Mouse (Mus musculus) hindbrain, embryonic 10.5 days (tissue): ENCODE measurements around the gene Ofd1. TPM values are rescaled to one million over a fixed set of nuclear protein-coding genes. Genes with fewer than 3 reads are reported as not detected.

Source experiments
- DNase-seq: peaks from one replicate; pipeline ENCODE4 v3.0.0-alpha.2; 2017; ENCODE audit warnings: low spot score
- H3K27ac ChIP-seq: fragments of 300-500 bp; sonication (generic); 2 replicates; pipeline ENCODE4 v1.5.1; 2016; ENCODE audit warnings: mild to moderate bottlenecking, moderate library complexity
- H3K27me3 ChIP-seq: fragments of 300-500 bp; sonication (generic); 2 replicates; pipeline ENCODE4 v1.6.1; 2016; ENCODE audit warnings: mild to moderate bottlenecking; ENCODE audit not compliant: poor library complexity, insufficient read depth, severe bottlenecking
- H3K36me3 ChIP-seq: fragments of 300-500 bp; sonication (generic); 2 replicates; pipeline ENCODE4 v1.6.1; 2016; ENCODE audit warnings: mild to moderate bottlenecking, moderate library complexity
- H3K4me1 ChIP-seq: fragments of 300-500 bp; sonication (generic); replicated peaks from 2 replicates; pipeline ENCODE4 v1.6.1; 2016; ENCODE audit warnings: mild to moderate bottlenecking
- H3K4me3 ChIP-seq: fragments of 300-500 bp; sonication (generic); 2 replicates; pipeline ENCODE4 v1.5.1; 2016; ENCODE audit warnings: mild to moderate bottlenecking, moderate library complexity
- H3K9me3 ChIP-seq: fragments of 300-500 bp; sonication (generic); 2 replicates; pipeline ENCODE4 v1.6.1; 2016; ENCODE audit warnings: mild to moderate bottlenecking, moderate library complexity
- WGBS: fragments of 180-500 bp; shearing (Covaris S2); methylation state at CpG from one replicate; pipeline ENCODE4 v1.1.7; 2016; 5-methylcytosine and 5-hydroxymethylcytosine counted together
- polyA plus RNA-seq: library from polyadenylated mRNA; unstranded; fragments of >200 nt; fragmentation: Nextera tagmentation; extraction: Ambion mirVana; gene quantifications from 2 replicates; pipeline ENCODE4 v1.2.1, GENCODE M21; 2016

Ofd1 gene
- polyA plus RNA-seq, 1 experiment from 2014 or later = 6.2 TPM

DNA sequence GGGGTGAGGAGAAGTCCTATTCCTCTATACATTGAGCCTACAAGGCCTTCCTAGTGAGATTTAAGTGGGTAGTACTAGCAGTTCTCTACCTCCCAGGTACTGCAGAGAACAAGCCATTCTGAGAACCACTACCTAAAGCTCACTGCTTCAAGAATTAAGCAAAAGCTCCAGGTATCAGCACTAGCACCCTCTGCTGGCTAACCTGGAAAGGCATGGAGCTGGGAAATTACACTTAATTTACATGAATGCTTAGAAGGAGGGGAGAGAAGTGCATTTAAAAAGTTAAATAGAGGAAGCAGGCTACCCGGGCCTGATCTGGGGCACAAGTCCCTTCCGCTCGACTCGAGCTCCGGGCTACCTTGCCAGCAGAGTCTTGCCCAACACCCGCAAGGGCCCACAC lies 24.3 kb downstream of the Ofd1 start:
- DNase-seq = peak; percentile 4
- Histone ChIP-seq H3K36me3 (peaks cover 5% of the 10 kb centered on the region; the same call in 1 of the 2 replicates), H3K27ac (no peak overlapping the region), H3K4me3 (no peak overlapping the region), H3K4me1 (no peaks in the 10 kb centered on the region), H3K27me3 (peaks cover 3% of the 10 kb centered on the region; the same call in 1 of the 2 replicates), H3K9me3 (no peaks in the 10 kb centered on the region)
- 87% methylated on average over 6 of the region's 6 CpGs for WGBS

DNA sequence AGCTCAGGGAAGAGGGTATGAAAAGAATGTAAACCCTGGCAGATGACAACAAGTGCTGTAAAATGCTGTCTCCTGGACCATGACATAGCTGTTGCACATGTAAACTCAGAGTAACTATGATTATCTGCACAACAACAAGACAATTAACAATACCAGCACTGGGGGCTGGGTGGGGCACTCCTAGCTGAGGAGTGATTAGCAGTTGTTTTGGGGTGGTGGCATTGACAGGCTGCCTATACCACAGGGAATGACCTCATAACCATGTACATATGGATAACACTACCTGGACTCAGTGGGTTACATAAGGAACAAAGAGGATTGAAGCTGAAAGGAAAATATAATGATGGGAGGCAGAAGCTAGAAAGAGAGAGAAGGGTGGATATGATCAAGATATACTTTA lies 32.6 kb downstream of the Ofd1 start:
- Histone ChIP-seq H3K9me3 (no peaks in the 10 kb centered on the region), H3K27me3 (peaks cover 40% of the 10 kb centered on the region), H3K4me1 (no peaks in the 10 kb centered on the region), H3K27ac (no peak overlapping the region), H3K36me3 (peaks cover 44% of the 10 kb centered on the region), H3K4me3 (no peak overlapping the region)
- no peak for DNase-seq

DNA sequence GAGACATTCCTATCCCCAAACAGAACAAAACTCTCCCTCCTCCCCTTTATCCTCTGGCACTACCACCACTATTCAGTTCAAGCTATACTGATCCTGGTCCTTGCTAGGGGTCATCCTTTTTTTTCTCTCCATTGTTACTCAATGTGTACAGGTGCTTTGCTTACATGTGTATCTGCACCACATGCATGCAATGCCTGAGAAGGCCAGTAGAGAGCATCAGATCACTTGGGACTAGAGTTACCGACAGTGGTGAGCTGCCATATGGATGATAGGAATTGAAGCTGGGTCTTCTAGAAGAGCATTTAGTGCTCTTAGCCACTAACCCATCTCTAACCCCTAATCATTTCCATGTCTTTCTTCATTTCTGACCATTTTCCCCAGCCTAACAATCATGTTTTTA lies 46.8 kb downstream of the Ofd1 start:
- H3K36me3 ChIP-seq = peaks cover 12% of the 10 kb centered on the region
- no peak overlapping the region for H3K27ac ChIP-seq
- H3K9me3 ChIP-seq = no peaks in the 10 kb centered on the region
- no peaks in the 10 kb centered on the region for H3K4me1 ChIP-seq
- WGBS = 79% methylated on average over 1 of the region's 1 CpGs
- H3K4me3 ChIP-seq = no peak overlapping the region
- no peak for DNase-seq
- peaks cover 34% of the 10 kb centered on the region for H3K27me3 ChIP-seq

DNA sequence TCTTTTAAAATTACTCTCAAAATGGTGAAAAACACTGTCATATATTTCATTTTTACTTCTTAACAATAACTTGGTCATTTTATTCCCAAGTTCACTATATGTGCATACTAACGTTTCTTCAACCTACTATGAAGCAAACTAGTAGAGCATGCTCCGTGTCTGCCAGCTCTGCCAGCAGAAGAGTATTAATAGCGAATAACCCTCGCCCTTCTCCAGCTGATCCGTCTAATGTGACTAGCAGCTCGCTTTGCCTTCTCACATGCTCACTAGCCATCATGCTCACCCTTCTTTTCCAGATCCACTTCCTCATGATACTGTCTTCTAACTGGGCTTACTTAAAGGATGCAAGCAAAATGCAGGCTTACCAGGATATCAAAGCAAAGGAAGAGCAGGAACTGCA lies 53.8 kb downstream of the Ofd1 start:
- no peak for DNase-seq
- Histone ChIP-seq H3K4me3 (no peak overlapping the region), H3K36me3 (peaks cover 48% of the 10 kb centered on the region), H3K9me3 (no peaks in the 10 kb centered on the region), H3K27me3 (peaks cover 51% of the 10 kb centered on the region), H3K27ac (no peak overlapping the region), H3K4me1 (no peaks in the 10 kb centered on the region)
- WGBS = 87% methylated on average over 6 of the region's 6 CpGs

DNA sequence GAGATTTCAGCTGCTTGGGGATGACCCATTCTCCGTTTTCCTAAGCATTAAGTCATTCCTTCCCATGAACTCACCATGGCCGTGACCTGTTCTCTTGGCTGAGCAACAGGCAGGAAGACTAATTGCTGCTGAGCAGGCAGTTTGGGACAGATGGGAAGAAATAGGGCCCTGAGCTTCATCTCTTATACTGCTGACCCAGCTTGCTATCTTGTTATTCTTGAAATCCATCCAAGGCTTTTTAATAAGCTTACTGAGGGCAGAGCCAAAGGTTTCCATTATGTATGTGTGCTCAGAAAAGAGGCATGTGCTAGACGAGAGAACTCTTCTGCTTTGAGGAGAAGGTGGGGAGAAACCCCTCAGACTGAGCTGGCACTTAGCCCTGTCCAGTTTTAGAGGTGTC lies 55.6 kb downstream of the Ofd1 start:
- Histone ChIP-seq H3K4me1 (no peaks in the 10 kb centered on the region), H3K27ac (no peak overlapping the region), H3K36me3 (peaks cover 60% of the 10 kb centered on the region), H3K9me3 (no peaks in the 10 kb centered on the region), H3K27me3 (peaks cover 65% of the 10 kb centered on the region), H3K4me3 (no peak overlapping the region)
- WGBS = 82% methylated on average over 3 of the region's 3 CpGs
- no peak for DNase-seq

DNA sequence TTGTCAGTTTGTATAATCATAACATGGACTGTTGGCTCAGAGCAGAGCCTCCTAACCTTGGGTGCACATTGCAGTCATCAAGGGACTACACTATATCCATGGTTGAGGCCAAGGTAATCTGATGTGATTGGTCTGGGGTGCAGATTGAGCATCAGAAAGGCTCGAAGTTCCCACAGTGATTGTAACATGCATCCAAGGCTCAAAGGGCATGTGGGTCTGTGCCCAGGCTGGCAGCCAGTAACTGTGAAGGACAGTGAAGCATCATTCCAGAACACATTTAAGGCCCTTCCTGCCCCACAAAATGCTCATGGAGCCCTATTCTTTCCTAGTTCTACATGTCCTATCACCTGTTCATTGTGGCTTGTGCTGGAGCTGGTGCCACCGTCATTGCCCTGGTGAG lies 56.9 kb downstream of the Ofd1 start:
- H3K9me3 ChIP-seq = no peaks in the 10 kb centered on the region
- 85% methylated on average over 2 of the region's 2 CpGs for WGBS

DNA sequence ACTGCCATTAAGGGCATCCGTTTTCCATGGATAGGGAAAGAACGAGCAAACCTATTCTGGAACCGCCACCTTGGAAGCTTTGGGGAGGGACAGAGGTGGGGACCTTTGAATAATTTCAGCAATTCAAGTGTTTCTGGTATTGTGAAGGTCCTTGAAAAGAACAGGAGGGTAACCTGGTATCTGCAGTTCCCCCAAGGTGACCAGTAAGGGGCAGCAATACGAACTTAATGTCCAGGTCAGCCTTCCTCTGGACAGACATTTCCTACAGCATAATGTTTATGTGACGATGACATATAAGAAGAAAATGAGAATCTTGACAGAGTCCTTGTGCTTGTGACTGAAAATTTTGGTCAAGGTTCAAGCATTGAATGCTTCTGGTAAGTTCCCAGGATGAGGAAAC lies 61.9 kb downstream of the Ofd1 start:
- no peak overlapping the region for H3K27ac ChIP-seq
- H3K4me1 ChIP-seq = no peaks in the 10 kb centered on the region
- H3K4me3 ChIP-seq = no peak overlapping the region
- no peak for DNase-seq
- peaks cover 85% of the 10 kb centered on the region for H3K36me3 ChIP-seq
- WGBS = 85% methylated on average over 5 of the region's 5 CpGs
- H3K27me3 ChIP-seq = peaks cover 80% of the 10 kb centered on the region
- H3K9me3 ChIP-seq = no peaks in the 10 kb centered on the region

More for the DNA sequence above, 56.9 kb downstream of the Ofd1 start:
- Histone ChIP-seq H3K4me3 (no peak overlapping the region), H3K4me1 (no peaks in the 10 kb centered on the region), H3K27ac (no peak overlapping the region), H3K27me3 (peaks cover 70% of the 10 kb centered on the region), H3K36me3 (peaks cover 73% of the 10 kb centered on the region)
- no peak for DNase-seq

DNA sequence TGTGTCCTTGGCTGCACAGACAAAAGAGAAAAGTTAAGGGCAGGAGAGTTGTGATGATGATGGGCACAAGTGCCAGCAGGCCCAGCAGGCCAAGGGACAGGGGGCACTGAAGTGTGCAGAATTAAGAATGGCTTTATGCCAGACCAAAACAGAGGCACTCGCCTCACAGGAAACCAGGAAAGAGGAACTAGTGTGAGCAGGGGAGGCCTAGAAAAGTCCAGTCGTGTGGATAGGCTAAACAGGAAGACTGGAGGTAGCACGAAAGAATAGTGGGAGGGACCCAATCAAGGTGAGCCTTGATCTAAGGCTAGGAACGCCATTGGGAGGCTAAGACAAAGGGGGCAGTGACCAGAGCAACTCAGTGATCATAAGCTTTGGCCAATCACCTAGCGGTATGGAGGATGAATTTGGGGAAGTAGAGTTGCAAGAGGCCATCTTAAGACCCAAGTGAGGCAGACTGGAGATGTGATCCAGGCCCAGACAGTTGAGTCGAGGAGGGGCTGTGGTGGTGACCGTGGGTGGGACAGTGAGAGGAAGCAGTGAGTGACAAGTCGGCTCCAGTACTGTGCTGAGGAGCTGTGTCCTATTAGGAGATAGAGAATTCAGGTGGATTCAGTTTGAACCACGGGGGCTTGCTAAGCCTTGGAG lies 63.7 kb downstream of the Ofd1 start:
- Histone ChIP-seq H3K36me3 (peaks cover 70% of the 10 kb centered on the region), H3K4me3 (no peak overlapping the region), H3K27ac (no peak overlapping the region), H3K4me1 (no peaks in the 10 kb centered on the region), H3K9me3 (no peaks in the 10 kb centered on the region), H3K27me3 (peaks cover 86% of the 10 kb centered on the region)
- DNase-seq = no peak
- WGBS = 86% methylated on average over 9 of the region's 9 CpGs

DNA sequence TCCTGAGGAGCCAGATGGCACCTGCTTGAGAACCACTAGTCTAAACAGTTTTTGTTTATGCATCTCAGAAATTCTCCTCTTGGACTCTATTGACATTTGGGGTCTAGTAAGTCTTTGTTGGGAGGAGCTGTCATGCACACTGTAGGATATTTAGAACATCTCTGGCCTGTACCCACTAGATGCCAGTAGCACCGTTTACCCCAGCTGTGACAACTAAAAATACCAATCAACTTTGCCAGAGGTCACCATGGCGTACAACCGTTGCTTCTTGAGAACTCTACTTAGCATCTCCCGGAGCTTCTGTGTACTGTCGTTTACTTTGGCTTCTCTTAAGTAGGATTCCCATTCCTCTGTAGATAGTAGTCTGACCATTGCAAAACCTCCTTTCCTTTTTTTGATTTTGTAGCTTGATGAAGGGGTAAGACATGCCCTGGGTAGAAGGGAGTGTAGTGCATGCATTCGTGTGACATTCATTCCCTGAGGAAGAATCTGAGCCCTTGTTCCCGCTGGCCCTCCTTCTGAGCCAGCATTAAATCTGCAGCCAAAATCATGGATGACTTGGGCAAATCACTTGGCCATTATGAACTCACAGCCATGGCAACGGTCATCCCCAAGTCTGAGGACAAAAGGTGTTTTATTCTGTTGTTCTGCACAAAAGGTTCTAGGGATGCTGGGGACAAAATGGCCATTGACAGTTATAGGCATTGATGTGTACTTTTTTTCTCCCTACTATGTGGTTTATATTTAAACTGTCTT lies 74.9 kb downstream of the Ofd1 start:
- H3K9me3 ChIP-seq = no peaks in the 10 kb centered on the region
- DNase-seq = no peak
- H3K27me3 ChIP-seq = peaks cover 58% of the 10 kb centered on the region

DNA sequence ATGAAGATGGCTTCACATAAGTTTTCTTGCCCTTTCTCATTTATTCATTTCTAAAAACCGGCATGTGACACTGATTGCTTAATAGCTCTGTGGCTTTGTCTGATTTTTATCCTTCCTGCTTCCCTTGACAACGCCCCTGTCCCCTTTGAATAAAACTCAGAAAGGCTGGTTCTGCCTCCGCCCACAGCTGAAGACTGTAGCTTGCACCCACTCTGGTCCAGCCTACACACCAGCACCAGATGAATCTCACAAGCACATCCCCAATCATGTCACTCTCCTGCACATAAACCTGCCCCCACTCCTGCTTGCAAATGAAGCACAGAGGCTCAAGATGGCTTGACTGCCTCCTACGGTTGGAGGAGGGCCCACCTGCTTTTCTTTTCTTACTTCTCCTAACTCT lies 80.0 kb downstream of the Ofd1 start:
- WGBS = 84% methylated on average over 4 of the region's 4 CpGs
- Histone ChIP-seq H3K4me3 (no peak overlapping the region), H3K36me3 (peaks cover 34% of the 10 kb centered on the region), H3K27me3 (peaks cover 35% of the 10 kb centered on the region), H3K9me3 (no peaks in the 10 kb centered on the region), H3K4me1 (0 out of 2 replicates have a peak, but pooled peaks cover 2% of the 10 kb centered on the region), H3K27ac (no peak overlapping the region)
- no peak for DNase-seq

More for the DNA sequence above, 74.9 kb downstream of the Ofd1 start:
- 76% methylated on average over 8 of the region's 8 CpGs for WGBS
- H3K4me3 ChIP-seq = no peak overlapping the region
- no peak overlapping the region for H3K27ac ChIP-seq
- peaks cover 24% of the 10 kb centered on the region for H3K36me3 ChIP-seq
- H3K4me1 ChIP-seq = 0 out of 2 replicates have a peak, but pooled peaks cover 6% of the 10 kb centered on the region

DNA sequence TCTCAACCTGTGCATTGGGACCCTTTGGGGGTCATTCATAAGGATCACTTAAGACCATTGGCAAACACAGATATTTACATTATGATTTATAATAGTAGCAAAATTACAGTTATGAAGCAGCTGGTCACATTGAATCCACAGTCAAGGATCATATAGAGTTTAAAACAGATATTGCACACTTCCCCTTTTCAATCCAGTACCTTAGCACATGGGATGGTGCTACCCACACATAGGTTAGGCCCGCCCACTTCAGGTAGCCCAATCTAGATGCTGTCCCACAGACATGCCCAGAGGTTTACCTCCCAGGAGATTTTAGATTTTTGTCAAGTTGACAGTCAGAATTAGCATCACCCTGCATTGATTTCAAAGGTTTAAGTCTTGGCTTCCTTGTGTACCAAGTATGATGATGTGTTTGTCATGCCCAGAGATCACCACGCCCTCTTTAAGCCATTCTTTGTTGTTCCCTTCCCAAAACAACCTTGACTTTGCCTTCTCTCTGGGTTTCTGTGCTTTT lies 80.5 kb downstream of the Ofd1 start:
- no peak for DNase-seq

DNA sequence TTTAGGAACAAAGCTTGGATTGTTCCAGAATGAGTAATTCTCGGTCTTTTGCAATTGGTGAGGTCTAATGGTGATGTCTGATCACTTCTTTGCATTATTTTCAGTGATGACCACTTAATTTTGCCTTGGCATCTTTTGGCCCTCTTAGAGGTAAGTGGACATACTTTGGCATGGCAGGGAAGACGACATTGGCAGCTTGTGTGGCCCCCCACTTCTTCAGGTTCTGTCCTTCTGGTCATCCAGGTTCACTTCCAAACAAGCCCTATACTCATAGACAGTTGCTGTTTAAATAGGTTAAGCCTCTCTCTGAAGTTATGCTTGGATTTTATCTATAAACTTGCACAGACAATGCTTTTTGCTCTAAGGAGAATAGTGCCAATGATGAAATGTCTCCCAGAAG lies 81.5 kb downstream of the Ofd1 start:
- Histone ChIP-seq H3K27me3 (peaks cover 35% of the 10 kb centered on the region), H3K4me1 (no peaks in the 10 kb centered on the region), H3K36me3 (peaks cover 34% of the 10 kb centered on the region), H3K9me3 (no peaks in the 10 kb centered on the region), H3K4me3 (no peak overlapping the region), H3K27ac (no peak overlapping the region)
- DNase-seq = no peak
- 82% methylated on average over 2 of the region's 2 CpGs for WGBS

More for the DNA sequence above, 80.5 kb downstream of the Ofd1 start:
- H3K4me1 ChIP-seq = no peaks in the 10 kb centered on the region
- H3K27ac ChIP-seq = no peak overlapping the region
- H3K4me3 ChIP-seq = no peak overlapping the region
- no peaks in the 10 kb centered on the region for H3K9me3 ChIP-seq
- H3K36me3 ChIP-seq = peaks cover 34% of the 10 kb centered on the region
- 88% methylated on average over 2 of the region's 2 CpGs for WGBS
- H3K27me3 ChIP-seq = peaks cover 30% of the 10 kb centered on the region

DNA sequence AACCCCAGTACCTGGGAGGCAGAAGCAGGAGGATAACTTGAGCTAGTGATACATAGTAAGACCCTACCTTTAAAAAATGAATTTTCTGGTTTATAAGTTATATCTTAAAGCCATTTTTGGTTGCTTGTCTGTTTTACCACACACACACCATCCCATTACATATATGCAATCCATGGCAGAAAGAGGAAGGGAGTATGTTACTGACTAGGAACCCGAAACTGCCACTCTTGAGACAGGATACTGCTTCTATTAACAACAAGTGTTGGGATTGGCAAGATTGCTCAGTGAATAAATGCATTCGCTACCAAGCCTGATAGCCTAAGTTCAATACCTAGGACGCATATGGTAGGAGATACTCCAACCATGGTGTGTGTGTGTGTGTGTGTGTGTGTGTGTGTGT lies 84.2 kb downstream of the Ofd1 start:
- no peak overlapping the region for H3K4me3 ChIP-seq
- H3K27me3 ChIP-seq = peaks cover 33% of the 10 kb centered on the region
- no peak for DNase-seq
- peaks cover 34% of the 10 kb centered on the region for H3K36me3 ChIP-seq
- no peaks in the 10 kb centered on the region for H3K9me3 ChIP-seq
- WGBS = 93% methylated on average over 3 of the region's 3 CpGs
- H3K27ac ChIP-seq = no peak overlapping the region
- no peaks in the 10 kb centered on the region for H3K4me1 ChIP-seq
